Mouse (Mus musculus): ENCODE data around the gene St3gal4.

- TF ChIP-seq CTCF (IDR thresholded peaks at IDR 0.05; ENCODE audit: borderline replicate concordance, insufficient read depth, low read depth, low read length) (no peak), POLR2A (IDR thresholded peaks at IDR 0.05; ENCODE audit: borderline replicate concordance, insufficient read depth, low read length) (no peak)
Measured at GRCm38 (mm10) chr9:35056611-35057010, 62.5 kb downstream of the St3gal4 start.
